Comparison of ENCODE assay signal across 8 mouse cellular contexts in the genomic region with DNA sequence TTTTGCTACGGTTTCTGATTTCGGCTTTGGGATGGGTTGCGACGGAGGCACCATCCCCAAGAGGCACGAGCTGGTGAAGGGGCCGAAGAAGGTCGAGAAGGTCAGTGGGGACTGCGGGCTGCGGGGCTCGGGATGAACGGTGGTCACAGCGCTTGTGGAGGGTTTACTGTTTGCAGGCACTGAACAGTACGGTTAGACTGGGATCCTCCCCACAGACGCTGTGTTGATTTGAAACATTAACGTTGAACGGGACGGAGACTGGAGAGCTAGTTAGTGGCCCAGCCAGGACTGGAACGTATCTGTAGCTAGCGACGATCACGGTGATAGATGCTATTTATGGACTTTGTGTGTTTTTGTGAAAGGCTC. TPM values are rescaled to one million over a fixed set of nuclear protein-coding genes. Genes with fewer than 3 reads are reported as not detected.
A peak's percentile ranks its signal among the peaks of the same experiment; 100 is the strongest.
DNase-seq lines count a peak whose midpoint lies in the region; ATAC-seq and TF ChIP-seq lines count a peak whose summit lies in the region.

No protein-coding gene starts in this region.

- H3K9me3 ChIP-seq in CH12.LX (replicated peaks; ENCODE audit: low read length) = no peaks in the 10 kb centered on the region
- H3K9me3 ChIP-seq in forebrain, embryonic 12.5 days = no peaks in the 10 kb centered on the region
- no peaks in the 10 kb centered on the region for H3K9me3 ChIP-seq in liver, embryonic 15.5 days (replicated peaks)

- no peak for TF ChIP-seq POLR2A in heart, adult 2 months (IDR thresholded peaks at IDR 0.05; ENCODE audit: insufficient read depth, low read depth, low read length)
- no peak for TF ChIP-seq POLR2A in CH12.LX (IDR thresholded peaks at IDR 0.05; ENCODE audit: low read depth, low read length)

- H3K27me3 ChIP-seq in heart, adult 2 months (ENCODE audit: control insufficient read depth, insufficient read depth, low read length) = no peaks in the 10 kb centered on the region
- no peaks in the 10 kb centered on the region for H3K27me3 ChIP-seq in CH12.LX (replicated peaks)
- no peaks in the 10 kb centered on the region for H3K27me3 ChIP-seq in forebrain, embryonic 12.5 days
- no peaks in the 10 kb centered on the region for H3K27me3 ChIP-seq in liver, embryonic 15.5 days

- H3K4me1 ChIP-seq in heart, adult 2 months (ENCODE audit: control insufficient read depth, insufficient read depth, low read length) = peaks cover 5% of the 10 kb centered on the region
- H3K4me1 ChIP-seq in CH12.LX (ENCODE audit: control insufficient read depth in 1 of 2, insufficient read depth in 2 of 2) = peaks cover 13 to 44% of the 10 kb centered on the region in 2 experiments
- peaks cover 18% of the 10 kb centered on the region for H3K4me1 ChIP-seq in forebrain, embryonic 12.5 days
- H3K4me1 ChIP-seq in liver, embryonic 15.5 days (replicated peaks) = peaks cover 42% of the 10 kb centered on the region

- dilution Hi-C loops in CH12.LX (cut with MboI; ENCODE audit: extremely low pct_ligation_motif_present, extremely low pct_unique_long_range_greater_than_20kb, low sequenced_read_pairs) = no loop called here

- no peak for TF ChIP-seq EP300 in heart, adult 2 months (IDR thresholded peaks at IDR 0.05; ENCODE audit: insufficient read depth, low read depth, low read length)
- TF ChIP-seq EP300 in CH12.LX (IDR thresholded peaks at IDR 0.05; ENCODE audit: low read length) = no peak

- intact Hi-C loops in heart, adult 2 months (cut with DNase I) = loop anchor here (2.0 to 10.0 kb wide), 2 partner anchors 70 to 96 kb away; a partner anchor contains a TSS

- no peak for DNase-seq in heart, adult 2 months
- no peak for DNase-seq in heart, adult 8-10 months (ENCODE audit: low spot score)
- no peak for DNase-seq in CH12.LX (ENCODE audit: extremely low read depth)
- DNase-seq in adrenal gland, adult 8-10 months = no peak
- DNase-seq in right cerebral cortex, adult 2 months (ENCODE audit: low spot score in 2 of 2) = no peak
- no peak for DNase-seq in layer of hippocampus, adult 18-20 months (ENCODE audit: low spot score in 2 of 2)

- peak overlapping the region; percentile 74 for H3K4me3 ChIP-seq in heart, adult 2 months
- peak overlapping the region; percentile 77 to 100 (median 96) for H3K4me3 ChIP-seq in CH12.LX (replicated peaks in 1 of 3; ENCODE audit: low read depth in 2 of 3, low read length in 2 of 3, poor library complexity in 1 of 3)
- peak overlapping the region; percentile 74 for H3K4me3 ChIP-seq in forebrain, embryonic 12.5 days (replicated peaks)
- peak overlapping the region; percentile 79 for H3K4me3 ChIP-seq in liver, embryonic 15.5 days (replicated peaks)

- peaks cover 2% of the 10 kb centered on the region for H3K79me2 ChIP-seq in heart, adult 2 months (replicated peaks; ENCODE audit: control insufficient read depth, insufficient read depth, low read length)
- H3K79me2 ChIP-seq in CH12.LX (replicated peaks; ENCODE audit: control insufficient read depth, extremely low read depth, insufficient read depth, poor library complexity, severe bottlenecking) = peaks cover 40% of the 10 kb centered on the region

- H3K4me2 ChIP-seq in CH12.LX (ENCODE audit: insufficient read depth, low read depth, poor library complexity, severe bottlenecking) = peak overlapping the region; percentile 97
- peak overlapping the region; percentile 77 for H3K4me2 ChIP-seq in forebrain, embryonic 12.5 days
- peak overlapping the region; percentile 73 for H3K4me2 ChIP-seq in liver, embryonic 15.5 days

- peak; percentile 75 for ATAC-seq in forebrain, embryonic 12.5 days (ENCODE audit: low FRiP score)
- ATAC-seq in liver, embryonic 15.5 days (ENCODE audit: insufficient read depth) = peak; percentile 60

- WGBS in heart, adult 2 months = 1% methylated on average over 21 of the region's 21 CpGs
- 2% methylated on average over 21 of the region's 21 CpGs for WGBS in forebrain, embryonic 12.5 days
- WGBS in liver, embryonic 15.5 days (ENCODE audit: insufficient replicate concordance) = 0% methylated on average over 21 of the region's 21 CpGs

- in situ Hi-C loops in CH12.LX (cut with MboI; ENCODE audit: low pct_ligation_motif_present, low pct_unique_long_range_greater_than_20kb, low sequenced_read_pairs) = loop anchor here (5.0 to 10.0 kb wide), 2 partner anchors 68 to 216 kb away; a partner anchor contains a TSS

- H3K36me3 ChIP-seq in heart, adult 2 months (ENCODE audit: control insufficient read depth, insufficient read depth, low read length) = peaks cover 2% of the 10 kb centered on the region; the same call in 1 of the 2 replicates
- peaks cover 6 to 30% of the 10 kb centered on the region in 2 experiments for H3K36me3 ChIP-seq in CH12.LX (replicated peaks in 1 of 2; ENCODE audit: control insufficient read depth in 1 of 2, insufficient read depth in 1 of 2, low read length in 1 of 2)
- H3K36me3 ChIP-seq in forebrain, embryonic 12.5 days (replicated peaks) = peaks cover 9% of the 10 kb centered on the region
- peaks cover 17% of the 10 kb centered on the region for H3K36me3 ChIP-seq in liver, embryonic 15.5 days (replicated peaks)

- H3K27ac ChIP-seq in heart, adult 2 months = peak overlapping the region; percentile 81
- H3K27ac ChIP-seq in CH12.LX (ENCODE audit: insufficient read depth, low read depth) = peak overlapping the region; percentile 27; the same call in 1 of the 2 replicates
- no peak overlapping the region; the same call in 1 of the 2 replicates for H3K27ac ChIP-seq in forebrain, embryonic 12.5 days
- H3K27ac ChIP-seq in liver, embryonic 15.5 days (replicated peaks) = peak overlapping the region; percentile 79

- TF ChIP-seq CTCF in heart, adult 2 months (IDR thresholded peaks at IDR 0.05) = no peak
- no peak for TF ChIP-seq CTCF in CH12.LX (conservative IDR thresholded peaks at IDR 0.05 in 1 of 2, IDR thresholded peaks at IDR 0.05 in 1 of 2; ENCODE audit: low read depth in 2 of 2, low read length in 2 of 2)

- TF ChIP-seq RAD21 in CH12.LX (IDR thresholded peaks at IDR 0.05; ENCODE audit: low read depth, low read length) = no peak

- H3K9ac ChIP-seq in heart, adult 2 months (ENCODE audit: low read depth, low read length) = peak overlapping the region; percentile 54
- peak overlapping the region; percentile 79 for H3K9ac ChIP-seq in CH12.LX (ENCODE audit: insufficient read depth, low read depth)
- H3K9ac ChIP-seq in forebrain, embryonic 12.5 days = peak overlapping the region; percentile 67
- peak overlapping the region; percentile 68 for H3K9ac ChIP-seq in liver, embryonic 15.5 days

TF ChIP-seq in CH12.LX, 34 proteins besides CTCF, POLR2A, EP300 and RAD21:
- TF ChIP-seq MEF2A (IDR thresholded peaks at IDR 0.05; ENCODE audit: borderline replicate concordance, low read depth, low read length) = 0 out of 2 replicates have a peak, but pooled peaks have one; percentile 3
- TF ChIP-seq IRF4 (IDR thresholded peaks at IDR 0.05; ENCODE audit: low read depth, low read length) = no peak
- no peak for TF ChIP-seq KAT2A (IDR thresholded peaks at IDR 0.05; ENCODE audit: insufficient replicate concordance, low read length)
- no peak for TF ChIP-seq JUND (conservative IDR thresholded peaks at IDR 0.05; ENCODE audit: low read depth, low read length)

RNA-seq across cellular contexts. Expression of a gene that starts 0.3 kb away (rescaled TPM):
- 10 to 100 TPM; 27.2 to 28.6 TPM for total RNA-seq in heart, adult 2 months (2021)
- 22.3 and 30.6 TPM in 2 replicates for polyA plus RNA-seq in heart, adult 2 months (2012; rRNA removed)
- 10 to 100 TPM; 30.2 to 38.1 (median 31.4) TPM for total RNA-seq in heart, adult 8-10 months (2022)
- total RNA-seq in CH12.LX (2012; rRNA removed) = 61.4 and 66.6 TPM in 2 replicates
- total RNA-seq in CH12.LX (2014; rRNA removed) = 58.5 and 60.3 TPM in 2 replicates
- 72.9 and 90.2 TPM in 2 replicates for polyA plus RNA-seq in CH12.LX (2012; ENCODE audit: insufficient read length, low read depth)
- polyA plus RNA-seq in forebrain, embryonic 12.5 days (2016; fragmentation: Nextera tagmentation; extraction: Ambion mirVana) = 86.9 and 93.5 TPM in 2 replicates
- polyA plus RNA-seq in liver, embryonic 15.5 days (2015; fragmentation: Nextera tagmentation; extraction: Ambion mirVana) = 41.4 and 42.3 TPM in 2 replicates
- 10 to 100 TPM; 77.2 to 92.4 (median 82.4) TPM for total RNA-seq in adrenal gland, adult 8-10 months (2022)
- 10 to 100 TPM; 67.7 to 72.2 TPM for total RNA-seq in layer of hippocampus, adult 18-20 months (2021)

RNA-seq across cellular contexts. Expression of a gene that starts 17.8 kb away (rescaled TPM):
- total RNA-seq in heart, adult 2 months (2021) = not detected
- polyA plus RNA-seq in heart, adult 2 months (2012; rRNA removed) = not detected in 2 replicates
- total RNA-seq in heart, adult 8-10 months (2022) = not detected
- total RNA-seq in CH12.LX (2012; rRNA removed) (0.17 and 0.29 TPM in 2 replicates), CH12.LX (2014; rRNA removed) (not detected in 2 replicates)
- polyA plus RNA-seq in CH12.LX (2012; ENCODE audit: insufficient read length, low read depth) = 0.21 TPM in 1 of 2 replicates, not detected in the other
- 2.1 and 2.2 TPM in 2 replicates for polyA plus RNA-seq in forebrain, embryonic 12.5 days (2016; fragmentation: Nextera tagmentation; extraction: Ambion mirVana)
- polyA plus RNA-seq in liver, embryonic 15.5 days (2015; fragmentation: Nextera tagmentation; extraction: Ambion mirVana) = 0.61 and 0.63 TPM in 2 replicates
- total RNA-seq in adrenal gland, adult 8-10 months (2022) = not detected
- total RNA-seq in layer of hippocampus, adult 18-20 months (2021) = not detected

RNA-seq across cellular contexts. Expression of a gene that starts 31.7 kb away (rescaled TPM):
- not detected for total RNA-seq in heart, adult 2 months (2021)
- not detected in 2 replicates for polyA plus RNA-seq in heart, adult 2 months (2012; rRNA removed)
- total RNA-seq in heart, adult 8-10 months (2022) = not detected
- 0.25 and 0.42 TPM in 2 replicates for total RNA-seq in CH12.LX (2012; rRNA removed)
- total RNA-seq in CH12.LX (2014; rRNA removed) = 0.69 TPM in 1 of 2 replicates, not detected in the other
- polyA plus RNA-seq in CH12.LX (2012; ENCODE audit: insufficient read length, low read depth) = 1.2 and 1.8 TPM in 2 replicates
- polyA plus RNA-seq in forebrain, embryonic 12.5 days (2016; fragmentation: Nextera tagmentation; extraction: Ambion mirVana) = 0.38 and 0.81 TPM in 2 replicates
- polyA plus RNA-seq in liver, embryonic 15.5 days (2015; fragmentation: Nextera tagmentation; extraction: Ambion mirVana) = not detected in 2 replicates
- under 1 TPM in 1 of 4 experiments, not detected in 3; 0.38 TPM for total RNA-seq in adrenal gland, adult 8-10 months (2022)
- total RNA-seq in layer of hippocampus, adult 18-20 months (2021) = under 1 TPM in 1 of 2 experiments, not detected in 1; 0.50 TPM

RNA-seq across cellular contexts. Expression of a gene that starts 47.0 kb away (rescaled TPM):
- under 1 TPM; 0.36 to 0.57 TPM for total RNA-seq in heart, adult 2 months (2021)
- 0.38 and 0.39 TPM in 2 replicates for polyA plus RNA-seq in heart, adult 2 months (2012; rRNA removed)
- total RNA-seq in heart, adult 8-10 months (2022) = under 1 TPM; 0.09 to 0.53 (median 0.35) TPM
- total RNA-seq in CH12.LX (2012; rRNA removed) (3.8 and 5.3 TPM in 2 replicates), CH12.LX (2014; rRNA removed) (2.9 and 3.3 TPM in 2 replicates)
- 3.7 and 3.8 TPM in 2 replicates for polyA plus RNA-seq in CH12.LX (2012; ENCODE audit: insufficient read length, low read depth)
- polyA plus RNA-seq in forebrain, embryonic 12.5 days (2016; fragmentation: Nextera tagmentation; extraction: Ambion mirVana) = 0.17 and 0.18 TPM in 2 replicates
- 0.61 and 0.63 TPM in 2 replicates for polyA plus RNA-seq in liver, embryonic 15.5 days (2015; fragmentation: Nextera tagmentation; extraction: Ambion mirVana)
- total RNA-seq in adrenal gland, adult 8-10 months (2022) = under 1 TPM in 3 of 4 experiments, not detected in 1; 0.12 to 0.25 (median 0.19) TPM
- under 1 TPM; 0.18 to 0.22 TPM for total RNA-seq in layer of hippocampus, adult 18-20 months (2021)
